27 mouse cellular contexts compared by ENCODE assay signal in the genomic region with DNA sequence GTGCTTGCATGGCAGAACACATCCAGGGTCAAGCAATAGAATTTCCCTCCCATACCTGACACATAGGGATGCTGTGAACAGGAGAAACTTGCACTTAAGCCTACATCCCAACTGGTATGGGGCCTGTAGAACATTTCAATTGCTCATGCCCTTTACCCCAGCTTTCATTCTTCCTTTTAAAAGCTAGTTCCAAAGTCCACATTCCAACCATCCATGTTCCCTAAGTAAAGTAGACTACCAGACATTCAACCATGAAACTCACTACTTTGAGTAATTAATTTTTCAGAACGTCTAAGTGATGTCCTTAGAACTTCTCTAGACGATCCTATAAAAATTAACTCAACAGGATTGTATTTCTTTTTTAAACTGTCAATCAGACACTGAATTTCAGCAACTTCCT.
"Had no signal": no experiment of that assay in that cellular context is flagged by ENCODE, and none has a peak within 500 bp of the region (broad histone marks: within the 10 kb centered on the region; RNA-seq: fewer than 3 reads in every experiment).

No protein-coding gene starts in this region.

- H3K27ac ChIP-seq: embryonic facial prominence, embryonic 10.5 days; embryonic facial prominence, embryonic 12.5 days; embryonic facial prominence, embryonic 13.5 days; embryonic facial prominence, embryonic 15.5 days; forebrain, embryonic 10.5 days; forebrain, embryonic 12.5 days; forebrain, embryonic 13.5 days; forebrain, embryonic 15.5 days; gastrocnemius, adult 2 months had no signal

- DNase-seq: cerebellum, adult 2 months; cerebellum, adult 8-10 months; cerebellum, adult 9-11 months; cerebellum, postnatal 10 days; cerebellum, postnatal 14 days; cerebellum, postnatal 25 days; cerebellum, postnatal 36 days; embryo, embryonic 11 days; forebrain, postnatal 0 days; gastrocnemius, adult 2 months; gastrocnemius, postnatal 10 days; gastrocnemius, postnatal 14 days; gastrocnemius, postnatal 25 days; gastrocnemius, postnatal 36 days; heart, adult 11 months; heart, adult 18-20 months had no signal

- H3K27me3 ChIP-seq: embryonic facial prominence, embryonic 12.5 days; embryonic facial prominence, embryonic 13.5 days; embryonic facial prominence, embryonic 15.5 days; forebrain, embryonic 12.5 days; forebrain, embryonic 13.5 days; forebrain, embryonic 15.5 days had no signal

- H3K4me3 ChIP-seq: embryonic facial prominence, embryonic 10.5 days; embryonic facial prominence, embryonic 12.5 days; embryonic facial prominence, embryonic 13.5 days; embryonic facial prominence, embryonic 15.5 days; erythroblast, embryonic 14.5 days; forebrain, embryonic 10.5 days; forebrain, embryonic 12.5 days; forebrain, embryonic 13.5 days; forebrain, embryonic 15.5 days; gastrocnemius, adult 2 months had no signal

- H3K4me2 ChIP-seq: embryonic facial prominence, embryonic 12.5 days; embryonic facial prominence, embryonic 13.5 days; embryonic facial prominence, embryonic 15.5 days; forebrain, embryonic 12.5 days; forebrain, embryonic 13.5 days; forebrain, embryonic 15.5 days had no signal

- H3K9me3 ChIP-seq: embryonic facial prominence, embryonic 10.5 days; embryonic facial prominence, embryonic 12.5 days; embryonic facial prominence, embryonic 13.5 days; embryonic facial prominence, embryonic 15.5 days; forebrain, embryonic 10.5 days; forebrain, embryonic 12.5 days; forebrain, embryonic 13.5 days; forebrain, embryonic 15.5 days had no signal

- ATAC-seq: forebrain, embryonic 13.5 days; forebrain, embryonic 14.5 days; forebrain, embryonic 15.5 days; forebrain, embryonic 16.5 days; forebrain, postnatal 0 days had no signal

- H3K4me1 ChIP-seq: embryonic facial prominence, embryonic 10.5 days; embryonic facial prominence, embryonic 12.5 days; embryonic facial prominence, embryonic 13.5 days; embryonic facial prominence, embryonic 15.5 days; forebrain, embryonic 10.5 days; forebrain, embryonic 12.5 days; forebrain, embryonic 13.5 days; forebrain, embryonic 15.5 days had no signal

- H3K36me3 ChIP-seq: embryonic facial prominence, embryonic 10.5 days; embryonic facial prominence, embryonic 12.5 days; embryonic facial prominence, embryonic 13.5 days; embryonic facial prominence, embryonic 15.5 days; forebrain, embryonic 10.5 days; forebrain, embryonic 12.5 days; forebrain, embryonic 15.5 days had no signal

- H3K9ac ChIP-seq: embryonic facial prominence, embryonic 12.5 days; embryonic facial prominence, embryonic 13.5 days; embryonic facial prominence, embryonic 15.5 days; forebrain, embryonic 12.5 days; forebrain, embryonic 13.5 days; forebrain, embryonic 15.5 days; forebrain, postnatal 0 days had no signal
